ENCODE assay signal across 11 mouse cellular contexts in genomic region chr17:15053183-15053828, GRCm38 (mm10). TPM values are rescaled to one million over a fixed set of nuclear protein-coding genes. Genes with fewer than 3 reads are reported as not detected.
"Had no signal": no experiment of that assay in that cellular context is flagged by ENCODE, and none has a peak within 500 bp of the region (broad histone marks: within the 10 kb centered on the region; RNA-seq: fewer than 3 reads in every experiment).

No protein-coding gene starts in this region.

RNA-seq across cellular contexts. Expression of gene Tcte3, which starts 12.0 kb away (rescaled TPM):
- total RNA-seq: left cerebral cortex, postnatal 10 days; liver, adult 2 months; midbrain, postnatal 0 days; neutrophil, adult 5-6 weeks had no signal
- polyA plus RNA-seq: kidney, adult 2 months; kidney, embryonic 15.5 days; large intestine, adult 2 months; liver, adult 2 months; lung, embryonic 14.5 days; midbrain, embryonic 13.5 days; midbrain, postnatal 0 days; neural tube, embryonic 12.5 days; stomach, embryonic 14.5 days had no signal
